Mouse (Mus musculus): Measurements from ENCODE around the gene Six4. TPM values are rescaled to one million over a fixed set of nuclear protein-coding genes. Genes with fewer than 3 reads are reported as not detected.
"Not testable (repeated sequence)": the region's sequence is repeated elsewhere in the genome, so short reads cannot be mapped to it uniquely, and the experiment has no call there.

The Six4 gene
- polyA plus RNA-seq, 1 experiment, result 0.78 TPM

DNA sequence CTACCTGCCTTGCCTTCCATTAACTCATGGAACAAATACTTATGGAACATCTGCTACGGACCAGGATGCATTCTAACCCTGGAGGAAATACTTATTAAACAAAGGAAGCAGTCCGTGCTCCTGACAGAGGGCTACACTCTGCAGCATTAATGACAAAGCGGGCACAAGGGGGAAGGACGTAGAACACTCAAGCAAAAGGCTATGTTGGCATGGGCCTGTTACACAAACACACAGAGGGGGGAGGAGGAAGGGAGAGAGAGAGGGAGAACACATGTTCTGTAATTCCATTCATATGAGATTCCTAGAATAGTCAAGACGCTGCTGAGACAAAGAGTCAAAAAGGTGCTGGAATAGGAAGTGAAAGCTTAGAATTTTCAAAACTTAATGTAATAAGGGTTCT lies 24.8 kb downstream of the Six4 start:
- H3K4me1 ChIP-seq (ENCODE audit: control insufficient read depth, insufficient read depth, low read length), result no peaks in the 10 kb centered on the region
- WGBS, result 66% methylated on average over 5 of the region's 5 CpGs
- H3K27ac ChIP-seq (ENCODE audit: insufficient read depth, low read depth, low read length), result no peak overlapping the region
- no peak for TF ChIP-seq CTCF (conservative IDR thresholded peaks at IDR 0.05; ENCODE audit: insufficient read depth, insufficient read length, low read depth, low read length)
- TF ChIP-seq POLR2A (IDR thresholded peaks at IDR 0.05; ENCODE audit: low read depth, low read length), result no peak
- H3K27me3 ChIP-seq (replicated peaks; ENCODE audit: control insufficient read depth, insufficient read depth, low read length), result no peaks in the 10 kb centered on the region
- H3K4me3 ChIP-seq (ENCODE audit: insufficient read depth, low read depth, low read length), result no peak overlapping the region
- no peak for DNase-seq
- H3K36me3 ChIP-seq (ENCODE audit: control insufficient read depth, insufficient read depth, low read length), result no peaks in the 10 kb centered on the region

- TF ChIP-seq CTCF (conservative IDR thresholded peaks at IDR 0.05; ENCODE audit: insufficient read depth, insufficient read length, low read depth, low read length), result no peak
- H3K27ac ChIP-seq (ENCODE audit: insufficient read depth, low read depth, low read length), result no peak overlapping the region
- H3K4me1 ChIP-seq (ENCODE audit: control insufficient read depth, insufficient read depth, low read length), result no peaks in the 10 kb centered on the region
- no peaks in the 10 kb centered on the region for H3K27me3 ChIP-seq (replicated peaks; ENCODE audit: control insufficient read depth, insufficient read depth, low read length)
- H3K4me3 ChIP-seq (ENCODE audit: insufficient read depth, low read depth, low read length), result no peak overlapping the region
- H3K36me3 ChIP-seq (ENCODE audit: control insufficient read depth, insufficient read depth, low read length), result no peaks in the 10 kb centered on the region
- DNase-seq, result no peak
- WGBS, result 95% methylated on average over 7 of the region's 7 CpGs
Measured at GRCm38 (mm10) chr12:73087086-73087485, 26.2 kb downstream of the Six4 start.

GRCm38 (mm10) chr12:73085739-73086630 lies 27.3 kb downstream of the Six4 start:
- no peak overlapping the region for H3K27ac ChIP-seq (ENCODE audit: insufficient read depth, low read depth, low read length)
- no peak overlapping the region for H3K4me3 ChIP-seq (ENCODE audit: insufficient read depth, low read depth, low read length)
- no peaks in the 10 kb centered on the region for H3K36me3 ChIP-seq (ENCODE audit: control insufficient read depth, insufficient read depth, low read length)
- no peaks in the 10 kb centered on the region for H3K4me1 ChIP-seq (ENCODE audit: control insufficient read depth, insufficient read depth, low read length)
- no peak for TF ChIP-seq POLR2A (IDR thresholded peaks at IDR 0.05; ENCODE audit: low read depth, low read length)
- no peak for TF ChIP-seq CTCF (conservative IDR thresholded peaks at IDR 0.05; ENCODE audit: insufficient read depth, insufficient read length, low read depth, low read length)
- no peaks in the 10 kb centered on the region for H3K27me3 ChIP-seq (replicated peaks; ENCODE audit: control insufficient read depth, insufficient read depth, low read length)
- no peak for DNase-seq
- 41% methylated on average over 11 of the region's 11 CpGs for WGBS

DNA sequence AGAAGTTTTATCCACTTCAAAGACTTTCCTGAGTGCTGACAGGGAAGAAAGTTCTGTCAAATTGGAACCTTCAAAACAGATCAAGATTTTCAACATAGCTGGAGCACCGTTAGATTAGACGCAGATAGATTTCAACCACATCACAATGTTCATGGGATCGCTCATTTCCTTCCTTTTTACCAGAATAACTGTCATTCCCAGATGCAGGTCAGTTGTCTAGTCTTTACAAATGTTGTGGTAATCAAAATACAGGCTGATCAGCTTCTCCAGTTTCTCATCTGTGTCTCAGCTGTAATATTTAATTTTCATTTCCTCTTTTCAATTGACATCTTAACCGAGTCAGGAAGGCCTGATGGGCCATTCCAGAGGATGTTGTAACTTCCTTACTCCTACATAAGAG lies 29.5 kb downstream of the Six4 start:
- Histone ChIP-seq H3K4me3 (ENCODE audit: insufficient read depth, low read depth, low read length) (no peak overlapping the region), H3K27me3 (replicated peaks; ENCODE audit: control insufficient read depth, insufficient read depth, low read length) (no peaks in the 10 kb centered on the region)
- WGBS, result 71% methylated on average over 4 of the region's 4 CpGs

GRCm38 (mm10) chr12:73081828-73082227 lies 31.4 kb downstream of the Six4 start:
- not testable (repeated sequence) for H3K27ac ChIP-seq (ENCODE audit: insufficient read depth, low read depth, low read length); DNase-seq
- WGBS, result 84% methylated on average over 4 of the region's 4 CpGs

More for the DNA sequence above, 29.5 kb downstream of the Six4 start:
- Histone ChIP-seq H3K27ac (ENCODE audit: insufficient read depth, low read depth, low read length) (no peak overlapping the region), H3K36me3 (ENCODE audit: control insufficient read depth, insufficient read depth, low read length) (no peaks in the 10 kb centered on the region), H3K4me1 (ENCODE audit: control insufficient read depth, insufficient read depth, low read length) (no peaks in the 10 kb centered on the region)
- DNase-seq, result no peak
- TF ChIP-seq CTCF (conservative IDR thresholded peaks at IDR 0.05; ENCODE audit: insufficient read depth, insufficient read length, low read depth, low read length), result no peak
- no peak for TF ChIP-seq POLR2A (IDR thresholded peaks at IDR 0.05; ENCODE audit: low read depth, low read length)

DNA sequence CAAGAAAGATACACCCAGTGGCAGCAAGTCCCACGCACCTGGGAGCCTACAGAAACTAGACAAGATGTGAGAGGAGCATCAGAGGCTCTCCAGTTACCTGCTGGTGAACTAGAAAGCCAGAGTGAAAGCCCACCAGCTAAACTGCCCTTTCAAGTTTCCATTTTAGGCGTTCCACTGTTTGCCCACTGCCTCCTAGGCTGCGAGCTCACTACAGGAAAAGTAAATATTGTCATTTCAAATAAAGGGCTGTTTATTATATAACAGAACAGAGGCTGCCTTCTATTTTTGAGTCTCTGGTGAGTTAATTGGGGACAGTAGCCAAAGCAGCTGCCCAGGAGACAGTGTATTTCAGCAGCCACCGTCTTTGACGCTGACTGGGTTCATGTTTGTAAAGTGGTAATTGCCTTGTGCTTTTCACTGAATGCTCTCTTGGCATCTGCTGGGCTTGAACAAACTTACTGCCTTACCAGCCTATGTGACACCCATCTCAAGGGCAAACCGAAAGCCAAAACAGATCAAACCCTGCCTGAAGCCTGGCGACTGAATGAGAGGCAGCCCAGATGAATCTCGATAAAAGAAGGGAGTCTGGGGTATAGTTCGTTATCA lies 52.3 kb downstream of the Six4 start:
- H3K4me1 ChIP-seq (ENCODE audit: control insufficient read depth, insufficient read depth, low read length), result no peaks in the 10 kb centered on the region
- WGBS, result 62% methylated on average over 9 of the region's 9 CpGs
- no peak overlapping the region for H3K4me3 ChIP-seq (ENCODE audit: insufficient read depth, low read depth, low read length)
- no peak for DNase-seq
- H3K36me3 ChIP-seq (ENCODE audit: control insufficient read depth, insufficient read depth, low read length), result no peaks in the 10 kb centered on the region
- no peak for TF ChIP-seq POLR2A (IDR thresholded peaks at IDR 0.05; ENCODE audit: low read depth, low read length)
- TF ChIP-seq CTCF (conservative IDR thresholded peaks at IDR 0.05; ENCODE audit: insufficient read depth, insufficient read length, low read depth, low read length), result no peak
- H3K27ac ChIP-seq (ENCODE audit: insufficient read depth, low read depth, low read length), result no peak overlapping the region
- H3K27me3 ChIP-seq (replicated peaks; ENCODE audit: control insufficient read depth, insufficient read depth, low read length), result no peaks in the 10 kb centered on the region

More at GRCm38 (mm10) chr12:73081828-73082227, 31.4 kb downstream of the Six4 start:
- H3K36me3 ChIP-seq (ENCODE audit: control insufficient read depth, insufficient read depth, low read length); H3K27me3 ChIP-seq (replicated peaks; ENCODE audit: control insufficient read depth, insufficient read depth, low read length); H3K4me1 ChIP-seq (ENCODE audit: control insufficient read depth, insufficient read depth, low read length); H3K4me3 ChIP-seq (ENCODE audit: insufficient read depth, low read depth, low read length): not testable (repeated sequence)

- Histone ChIP-seq H3K36me3 (ENCODE audit: control insufficient read depth, insufficient read depth, low read length) (no peaks in the 10 kb centered on the region), H3K4me3 (ENCODE audit: insufficient read depth, low read depth, low read length) (no peak overlapping the region), H3K27ac (ENCODE audit: insufficient read depth, low read depth, low read length) (no peak overlapping the region), H3K4me1 (ENCODE audit: control insufficient read depth, insufficient read depth, low read length) (no peaks in the 10 kb centered on the region), H3K27me3 (replicated peaks; ENCODE audit: control insufficient read depth, insufficient read depth, low read length) (no peaks in the 10 kb centered on the region)
- TF ChIP-seq POLR2A (IDR thresholded peaks at IDR 0.05; ENCODE audit: low read depth, low read length) (no peak), CTCF (conservative IDR thresholded peaks at IDR 0.05; ENCODE audit: insufficient read depth, insufficient read length, low read depth, low read length) (no peak)
- no peak for DNase-seq
- 80% methylated on average over 6 of the region's 6 CpGs for WGBS
Measured at GRCm38 (mm10) chr12:73057492-73057891, 55.8 kb downstream of the Six4 start.
